ENCODE assay signal across 22 mouse cellular contexts in the genomic region with DNA sequence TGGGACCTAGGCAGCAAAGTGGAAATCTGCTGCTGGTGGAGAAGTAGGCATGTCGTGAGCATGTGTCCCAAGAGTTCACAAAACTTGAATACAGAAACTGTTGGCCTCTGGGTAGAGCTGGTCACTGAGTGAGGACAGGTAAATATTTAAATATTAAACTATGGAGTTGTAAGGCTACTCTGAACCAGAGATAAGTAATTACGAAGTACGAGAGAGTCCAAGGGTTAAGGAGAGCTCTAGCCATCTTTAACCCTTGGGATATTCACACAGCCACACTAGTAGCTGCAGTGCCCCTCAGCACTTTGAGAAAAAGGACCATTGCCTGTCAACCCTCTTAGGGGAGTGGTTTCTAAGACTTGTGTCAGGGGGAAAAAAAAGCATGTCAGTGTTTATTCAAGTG. TPM values are rescaled to one million over a fixed set of nuclear protein-coding genes. Genes with fewer than 3 reads are reported as not detected.
DNase-seq lines count a peak whose midpoint lies in the region; ATAC-seq lines count a peak whose summit lies in the region.
"Had no signal": no experiment of that assay in that cellular context is flagged by ENCODE, and none has a peak within 500 bp of the region (broad histone marks: within the 10 kb centered on the region; RNA-seq: fewer than 3 reads in every experiment).

No protein-coding gene starts in this region.

- H3K4me2 ChIP-seq in kidney, embryonic 15.5 days: no peak overlapping the region
- no peak overlapping the region for H3K4me2 ChIP-seq in liver, embryonic 16.5 days (ENCODE audit: low read depth, low read length)
- H3K4me2 ChIP-seq in liver, embryonic 12.5 days: no peak overlapping the region
- H3K4me2 ChIP-seq: embryonic facial prominence, embryonic 15.5 days; heart, embryonic 13.5 days had no signal

- peaks cover 84% of the 10 kb centered on the region for H3K36me3 ChIP-seq in heart, embryonic 10.5 days
- H3K36me3 ChIP-seq in kidney, embryonic 15.5 days: peaks cover 92% of the 10 kb centered on the region
- peaks cover 37% of the 10 kb centered on the region for H3K36me3 ChIP-seq in liver, embryonic 16.5 days (ENCODE audit: control insufficient read depth, insufficient read depth)
- peaks cover 92% of the 10 kb centered on the region for H3K36me3 ChIP-seq in liver, embryonic 12.5 days

- no peaks in the 10 kb centered on the region for H3K9me3 ChIP-seq in heart, embryonic 10.5 days
- H3K9me3 ChIP-seq in kidney, embryonic 15.5 days (replicated peaks): no peaks in the 10 kb centered on the region
- H3K9me3 ChIP-seq in liver, embryonic 16.5 days (replicated peaks; ENCODE audit: control insufficient read depth, low read length): no peaks in the 10 kb centered on the region
- H3K9me3 ChIP-seq in liver, embryonic 12.5 days (replicated peaks): no peaks in the 10 kb centered on the region
- H3K9me3 ChIP-seq: embryonic facial prominence, embryonic 15.5 days; forebrain, embryonic 10.5 days; G1E; heart, embryonic 13.5 days had no signal

- intact Hi-C loops in heart, postnatal 36 days (cut with DNase I): no loop called here

- no peaks in the 10 kb centered on the region for H3K4me1 ChIP-seq in heart, embryonic 10.5 days
- H3K4me1 ChIP-seq in kidney, embryonic 15.5 days: no peaks in the 10 kb centered on the region
- H3K4me1 ChIP-seq in liver, embryonic 16.5 days (ENCODE audit: control insufficient read depth, low read depth, low read length): no peaks in the 10 kb centered on the region; the same call in 1 of the 2 replicates
- peaks cover 5% of the 10 kb centered on the region; the same call in 1 of the 2 replicates for H3K4me1 ChIP-seq in liver, embryonic 12.5 days
- H3K4me1 ChIP-seq: embryonic facial prominence, embryonic 15.5 days; forebrain, embryonic 10.5 days; heart, embryonic 13.5 days had no signal

- 91% methylated on average over 3 of the region's 3 CpGs for WGBS in heart, embryonic 10.5 days
- WGBS in kidney, embryonic 15.5 days: 86% methylated on average over 3 of the region's 3 CpGs
- WGBS in liver, embryonic 16.5 days (ENCODE audit: insufficient replicate concordance): 63% methylated on average over 3 of the region's 3 CpGs
- WGBS in liver, embryonic 12.5 days (ENCODE audit: insufficient replicate concordance): 77% methylated on average over 3 of the region's 3 CpGs

- H3K27ac ChIP-seq in heart, embryonic 10.5 days: no peak overlapping the region
- H3K27ac ChIP-seq in kidney, embryonic 15.5 days: no peak overlapping the region
- H3K27ac ChIP-seq in liver, embryonic 16.5 days (ENCODE audit: low read length): no peak overlapping the region
- no peak overlapping the region for H3K27ac ChIP-seq in liver, embryonic 12.5 days
- H3K27ac ChIP-seq: embryonic facial prominence, embryonic 15.5 days; forebrain, embryonic 10.5 days; gastrocnemius, adult 2 months; heart, embryonic 13.5 days had no signal

- no peak overlapping the region for H3K9ac ChIP-seq in kidney, embryonic 15.5 days
- H3K9ac ChIP-seq in liver, embryonic 16.5 days (ENCODE audit: low read depth, low read length): no peak overlapping the region
- H3K9ac ChIP-seq in liver, embryonic 12.5 days: no peak overlapping the region
- H3K9ac ChIP-seq: embryonic facial prominence, embryonic 15.5 days; heart, embryonic 13.5 days had no signal

- peak; percentile 28 for DNase-seq in heart, embryonic 10.5 days (ENCODE audit: low spot score)
- DNase-seq in heart, postnatal 36 days: no peak
- no peak for DNase-seq in kidney, postnatal 4 days
- DNase-seq in retina, postnatal 1 day: no peak
- DNase-seq: adrenal gland, adult 8-10 months; adrenal gland, postnatal 36 days; B cell, adult 2 months; cerebellum, adult 2 months; embryo, embryonic 11 days; gastrocnemius, adult 2 months; gastrocnemius, postnatal 25 days; heart, postnatal 4 days had no signal

- no peak overlapping the region for H3K4me3 ChIP-seq in heart, embryonic 10.5 days
- no peak overlapping the region for H3K4me3 ChIP-seq in kidney, embryonic 15.5 days (replicated peaks)
- no peak overlapping the region for H3K4me3 ChIP-seq in liver, embryonic 16.5 days (ENCODE audit: low read depth, low read length)
- H3K4me3 ChIP-seq in liver, embryonic 12.5 days: no peak overlapping the region
- H3K4me3 ChIP-seq: embryonic facial prominence, embryonic 15.5 days; erythroblast, embryonic 14.5 days; forebrain, embryonic 10.5 days; gastrocnemius, adult 2 months; heart, embryonic 13.5 days had no signal

- 0 out of 2 replicates have a peak, but pooled peaks have one; percentile 25 for ATAC-seq in kidney, embryonic 15.5 days (replicated peaks; ENCODE audit: low FRiP score)
- 0 out of 2 replicates have a peak, but pooled peaks have one; percentile 30 for ATAC-seq in liver, embryonic 16.5 days (ENCODE audit: low read depth)
- no peak for ATAC-seq in liver, embryonic 12.5 days
- ATAC-seq: CD4-positive, CD25-positive, alpha-beta regulatory T cell, adult 4 months; forebrain, embryonic 14.5 days had no signal

- no peaks in the 10 kb centered on the region for H3K27me3 ChIP-seq in heart, embryonic 10.5 days (ENCODE audit: insufficient read depth, poor library complexity, severe bottlenecking)
- H3K27me3 ChIP-seq in kidney, embryonic 15.5 days: no peaks in the 10 kb centered on the region
- H3K27me3 ChIP-seq in liver, embryonic 16.5 days (ENCODE audit: control insufficient read depth, insufficient read depth, low read depth, low read length): no peaks in the 10 kb centered on the region
- H3K27me3 ChIP-seq in liver, embryonic 12.5 days (replicated peaks): no peaks in the 10 kb centered on the region
- H3K27me3 ChIP-seq: embryonic facial prominence, embryonic 15.5 days; heart, embryonic 13.5 days had no signal

RNA-seq across cellular contexts. Expression of gene Srd5a1, which starts 25.1 kb away (rescaled TPM):
- 8.5 and 12.0 TPM in 2 replicates for polyA plus RNA-seq in heart, embryonic 10.5 days (2016; fragmentation: Nextera tagmentation; extraction: Ambion mirVana)
- 1 to 10 TPM in 1 of 2 experiments, under 1 TPM in 1; 0.83 to 1.6 TPM for total RNA-seq in heart, postnatal 36 days (2021)
- 22.9 and 26.5 TPM in 2 replicates for polyA plus RNA-seq in kidney, embryonic 15.5 days (2015; fragmentation: Nextera tagmentation; extraction: Ambion mirVana)
- polyA plus RNA-seq in liver, embryonic 16.5 days (2015; fragmentation: Nextera tagmentation; extraction: Ambion mirVana): 2.0 and 3.9 TPM in 2 replicates
- polyA plus RNA-seq in liver, embryonic 12.5 days (2016; fragmentation: Nextera tagmentation; extraction: Ambion mirVana): 5.2 and 6.0 TPM in 2 replicates
